ENCODE assay signal across 9 mouse cellular contexts in the genomic region with DNA sequence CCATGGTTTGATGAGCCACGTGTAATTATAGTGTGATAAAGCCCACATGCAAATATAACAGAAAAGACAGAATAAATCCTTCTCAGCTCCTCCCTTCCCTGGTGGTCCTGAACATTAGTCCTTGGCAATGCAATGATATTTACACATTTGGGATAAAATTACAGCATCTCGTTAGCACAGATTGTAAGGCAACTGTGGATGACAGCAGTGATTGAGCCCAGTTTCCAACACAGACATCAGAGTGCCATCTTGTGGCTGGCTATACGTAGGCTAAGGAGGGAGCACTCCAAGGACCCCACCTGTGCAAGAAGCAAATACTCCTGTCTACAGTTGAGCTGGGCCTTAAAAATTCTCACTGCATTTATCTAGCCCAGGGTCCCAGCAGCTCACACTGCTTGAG.
A peak's percentile ranks its signal among the peaks of the same experiment; 100 is the strongest.
DNase-seq lines count a peak whose midpoint lies in the region; ATAC-seq and TF ChIP-seq lines count a peak whose summit lies in the region.
"Had no signal": no experiment of that assay in that cellular context is flagged by ENCODE, and none has a peak within 500 bp of the region (broad histone marks: within the 10 kb centered on the region; RNA-seq: fewer than 3 reads in every experiment).

No protein-coding gene starts in this region.

- DNase-seq in liver, postnatal 0 days, result no peak
- no peak for DNase-seq in liver, embryonic 11.5 days (ENCODE audit: low spot score)
- DNase-seq in cerebellum, postnatal 10 days, result peak; percentile 65 to 70
- peak; percentile 67 for DNase-seq in layer of hippocampus, adult 11-12 months (ENCODE audit: low spot score)
- DNase-seq in right cerebral cortex, adult 2 months (ENCODE audit: low spot score in 2 of 2), result peak; percentile 60 to 75
- DNase-seq in natural killer cell, adult 2 months (ENCODE audit: low spot score in 2 of 2), result no peak
- DNase-seq: liver, embryonic 13.5 days had no signal

- WGBS in liver, postnatal 0 days (ENCODE audit: insufficient replicate concordance), result 35% methylated on average over 3 of the region's 3 CpGs
- 40% methylated on average over 3 of the region's 3 CpGs for WGBS in liver, embryonic 11.5 days

- H3K9ac ChIP-seq in liver, postnatal 0 days (replicated peaks), result no peak overlapping the region
- no peak overlapping the region for H3K9ac ChIP-seq in liver, embryonic 11.5 days (ENCODE audit: low read depth, low read length)
- H3K9ac ChIP-seq: embryonic facial prominence, embryonic 12.5 days; liver, embryonic 13.5 days had no signal

- H3K36me3 ChIP-seq in liver, postnatal 0 days (replicated peaks; ENCODE audit: insufficient read depth, low read length), result no peaks in the 10 kb centered on the region
- H3K36me3 ChIP-seq in liver, embryonic 11.5 days (ENCODE audit: control insufficient read depth, insufficient read depth, low read length), result no peaks in the 10 kb centered on the region
- H3K36me3 ChIP-seq: embryonic facial prominence, embryonic 12.5 days; liver, embryonic 13.5 days had no signal

- H3K4me1 ChIP-seq in liver, postnatal 0 days (ENCODE audit: insufficient read depth), result no peaks in the 10 kb centered on the region
- H3K4me1 ChIP-seq in liver, embryonic 11.5 days (replicated peaks; ENCODE audit: control insufficient read depth, insufficient read depth, low read length), result no peaks in the 10 kb centered on the region
- H3K4me1 ChIP-seq: embryonic facial prominence, embryonic 12.5 days; liver, embryonic 13.5 days had no signal

- no peaks in the 10 kb centered on the region for H3K27me3 ChIP-seq in liver, postnatal 0 days (ENCODE audit: insufficient read depth, low read length)
- H3K27me3 ChIP-seq in liver, embryonic 11.5 days (replicated peaks; ENCODE audit: control insufficient read depth, insufficient read depth, low read length), result no peaks in the 10 kb centered on the region
- H3K27me3 ChIP-seq: embryonic facial prominence, embryonic 12.5 days; liver, embryonic 13.5 days had no signal

- no peak for ATAC-seq in liver, postnatal 0 days
- no peak for ATAC-seq in liver, embryonic 11.5 days (replicated peaks; ENCODE audit: low FRiP score)
- ATAC-seq in erythroblast, adult 5-6 weeks (replicated peaks; ENCODE audit: low FRiP score, poor library complexity, severe bottlenecking), result no peak

- peak; percentile 54 for TF ChIP-seq CTCF in liver, postnatal 0 days (IDR thresholded peaks at IDR 0.05; ENCODE audit: low read depth)

- TF ChIP-seq EP300 in liver, postnatal 0 days (IDR thresholded peaks at IDR 0.05; ENCODE audit: low read depth), result no peak

- H3K27ac ChIP-seq in liver, postnatal 0 days (ENCODE audit: low read depth), result no peak overlapping the region
- no peak overlapping the region for H3K27ac ChIP-seq in liver, embryonic 11.5 days (ENCODE audit: low read depth, low read length)
- H3K27ac ChIP-seq: embryonic facial prominence, embryonic 12.5 days; liver, embryonic 13.5 days had no signal

- no peak overlapping the region for H3K4me2 ChIP-seq in liver, postnatal 0 days (ENCODE audit: low read depth, low read length)
- no peak overlapping the region for H3K4me2 ChIP-seq in liver, embryonic 11.5 days
- H3K4me2 ChIP-seq: embryonic facial prominence, embryonic 12.5 days; liver, embryonic 13.5 days had no signal

- H3K9me3 ChIP-seq in liver, postnatal 0 days (ENCODE audit: low read length), result no peaks in the 10 kb centered on the region
- H3K9me3 ChIP-seq in liver, embryonic 11.5 days (ENCODE audit: control insufficient read depth, low read length), result no peaks in the 10 kb centered on the region
- H3K9me3 ChIP-seq: embryonic facial prominence, embryonic 12.5 days; liver, embryonic 13.5 days had no signal

- no peak overlapping the region for H3K4me3 ChIP-seq in liver, postnatal 0 days (ENCODE audit: low read depth, low read length)
- H3K4me3 ChIP-seq in liver, embryonic 11.5 days (ENCODE audit: low read depth, low read length), result no peak overlapping the region
- H3K4me3 ChIP-seq: embryonic facial prominence, embryonic 12.5 days; liver, embryonic 13.5 days had no signal

Comparison
In these comparisons a context has a peak if more than half of its experiments do, and no peak if none do; other contexts are left out.
1. DNase-seq: peak in cerebellum, postnatal 10 days (2 of 2), layer of hippocampus, adult 11-12 months (single experiment) and right cerebral cortex, adult 2 months (2 of 2); none in liver, postnatal 0 days (single experiment), liver, embryonic 11.5 days (single experiment) and natural killer cell, adult 2 months (0 of 2).